Mouse (Mus musculus) small intestine, adult 2 months (tissue): ENCODE measurements around the gene Gm45015.

ENCODE experiments used
- CTCF ChIP-seq: fragments of 200-500 bp; IDR thresholded peaks from 2 replicates; pipeline ENCODE4 v1.5.1; 2012; ENCODE audit warnings: low read depth, mild to moderate bottlenecking, control low read depth, inconsistent platforms, low read length, moderate library complexity, mixed read lengths; ENCODE audit not compliant: insufficient replicate concordance, insufficient read length; ENCODE audit errors: extremely low read depth
- POLR2A ChIP-seq: fragments of 200-500 bp; IDR thresholded peaks from 2 replicates; pipeline ENCODE4 v1.6.1; 2012; ENCODE audit warnings: low read depth, mild to moderate bottlenecking, control low read depth, inconsistent platforms, low read length, moderate library complexity

GRCm38 (mm10) chrX:73342483-73342895 is 5.8 kb upstream of the Gm45015 start, which contains the start of gene Zfp275:
- TF ChIP-seq CTCF = no peak
- peak; percentile 33; the same call in 1 of the 2 replicates for TF ChIP-seq POLR2A
